Mouse (Mus musculus) testis, adult 10 weeks (tissue): ENCODE results near the gene Mrgprb1. TPM values are rescaled to one million over a fixed set of nuclear protein-coding genes. Genes with fewer than 3 reads are reported as not detected.

Experiments used
- polyA plus RNA-seq: library from polyadenylated mRNA; stranded (reverse); fragments of 350-450 nt; fragmentation: Illumina TruSeq; extraction: RNeasy Lipid Tissue Mini Kit (QIAGEN cat#74804); gene quantifications from one replicate; pipeline ENCODE4 v1.2.3, GENCODE M21; 2014; ENCODE audit warnings: low read depth, low replicate concordance

The Mrgprb1 gene
- not detected for polyA plus RNA-seq

DNA sequence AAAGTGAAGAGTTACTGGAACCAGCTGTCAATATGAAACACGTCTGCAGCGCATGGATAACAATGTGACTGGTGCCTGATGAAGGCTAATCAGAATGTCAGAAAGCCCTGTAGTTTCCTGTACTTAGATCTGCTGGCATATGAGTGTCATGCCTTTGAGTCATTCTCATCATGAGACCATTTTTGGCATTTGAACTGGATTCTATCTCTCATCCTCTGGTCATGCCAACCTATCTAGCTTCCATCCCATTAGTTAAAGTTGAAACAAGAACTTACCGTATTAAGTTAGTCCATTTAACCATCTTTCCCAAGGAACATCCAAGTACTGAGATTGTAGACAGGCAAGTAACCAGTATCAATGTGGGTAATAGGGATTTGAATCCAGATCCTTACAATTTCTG lies at the start of gene Mrgprb1:
Mrgprb1 (minus strand) TSS at position 101 of the 400 bp plus-strand sequence.

DNA sequence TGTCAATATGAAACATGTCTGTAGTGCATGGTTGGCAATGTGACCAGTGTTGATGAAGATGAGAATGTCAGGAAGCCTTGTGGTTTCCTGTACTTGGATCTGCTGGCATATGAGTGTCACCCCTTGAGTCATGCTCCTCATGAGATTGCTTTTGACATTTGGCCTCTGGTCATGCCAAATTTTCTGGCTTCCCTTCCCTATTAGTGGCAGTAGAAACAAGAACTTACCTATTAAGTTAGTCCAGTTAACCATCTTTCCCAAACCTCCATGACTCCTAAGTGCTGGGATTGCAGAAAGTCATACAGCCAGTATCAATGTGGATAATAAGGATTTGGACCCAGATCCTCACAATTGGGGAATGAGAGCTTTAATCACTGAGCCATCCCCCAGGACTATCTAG lies 43.1 kb upstream of the Mrgprb1 start, which contains the start of gene Mrgprx2:
Mrgprx2 (minus strand) TSS at position 101 of the 400 bp plus-strand sequence.

Other genes starting within 250 kb of the Mrgprb1 start
- 0.32 TPM for gene Mrgprb8, start 67.8 kb downstream of the Mrgprb1 start, polyA plus RNA-seq
- gene Mrgprx2, start 43.0 kb upstream of the Mrgprb1 start, polyA plus RNA-seq, result not detected
- gene Mrgprb2, start 101.7 kb upstream of the Mrgprb1 start, polyA plus RNA-seq, result 0.70 TPM
- 0.22 TPM for gene Mrgprb3, start 187.5 kb upstream of the Mrgprb1 start, polyA plus RNA-seq